Mouse (Mus musculus) hindlimb bud, embryonic 11.5 days (tissue): ENCODE results near the gene Ugt1a6b.

ENCODE experiments used
- DNase-seq: peaks from one replicate; pipeline ENCODE4 v3.0.0-alpha.2; 2012; ENCODE audit warnings: low read depth, low spot score; ENCODE audit errors: extremely low spot score

Gene Ugt1a6b

DNA sequence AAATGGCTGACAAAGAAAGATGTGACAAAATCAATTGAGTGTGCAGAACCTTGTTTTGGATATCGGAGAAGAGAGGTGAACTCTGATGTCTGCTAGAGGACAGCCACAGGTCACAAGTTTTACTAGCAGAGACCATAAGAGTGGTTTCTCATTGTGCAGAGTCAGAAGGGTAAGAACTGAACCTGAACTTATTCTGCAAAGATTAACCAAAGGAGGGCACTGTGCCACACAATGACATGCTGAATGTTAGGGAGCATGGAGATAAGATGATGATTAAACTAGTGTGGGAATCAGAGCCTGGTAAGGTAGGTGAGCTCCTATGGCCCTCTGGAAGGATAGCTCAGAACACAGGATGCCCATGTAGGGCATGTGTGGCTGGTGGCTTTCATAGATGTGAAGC lies 92.6 kb downstream of the Ugt1a6b start:
- no peak for DNase-seq

DNA sequence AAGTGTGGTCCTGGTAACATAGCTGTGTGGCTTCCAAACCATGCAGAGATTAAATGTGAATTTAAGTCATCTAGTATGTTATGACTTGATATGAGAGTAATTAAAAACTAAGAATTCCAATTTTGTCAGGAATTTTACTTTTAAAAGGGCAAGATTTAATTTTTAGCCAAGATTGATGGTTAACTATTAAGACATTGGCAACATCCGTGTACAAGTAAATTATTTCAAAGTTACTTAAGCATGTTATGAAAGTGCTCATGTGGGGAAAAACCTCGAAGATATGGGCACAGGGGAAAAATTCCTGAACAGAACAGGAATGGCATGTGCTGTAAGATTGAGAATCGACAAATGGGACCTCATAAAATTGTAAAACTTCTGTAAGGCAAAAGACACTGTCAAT lies 94.4 kb downstream of the Ugt1a6b start:
- no peak for DNase-seq

DNA sequence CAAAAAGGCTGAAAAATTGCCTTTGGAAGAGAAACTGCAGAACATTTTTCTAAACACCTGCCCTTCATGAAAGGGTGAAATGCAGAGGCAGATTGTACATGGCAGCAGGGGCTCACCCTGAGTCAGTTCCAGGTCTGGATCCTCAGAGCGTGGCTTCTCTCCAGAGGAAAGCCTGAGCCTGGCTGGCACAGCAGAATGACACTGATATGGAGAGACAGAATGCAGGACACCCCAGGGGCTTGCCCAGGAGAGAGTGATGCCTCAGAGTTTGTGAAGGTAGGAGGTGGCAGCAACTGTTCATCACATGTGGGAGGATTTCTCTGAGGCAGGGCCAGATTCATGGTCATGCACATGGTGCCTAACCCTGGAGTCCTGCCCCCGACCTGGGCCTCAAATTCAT lies 96.9 kb downstream of the Ugt1a6b start:
- DNase-seq: no peak

DNA sequence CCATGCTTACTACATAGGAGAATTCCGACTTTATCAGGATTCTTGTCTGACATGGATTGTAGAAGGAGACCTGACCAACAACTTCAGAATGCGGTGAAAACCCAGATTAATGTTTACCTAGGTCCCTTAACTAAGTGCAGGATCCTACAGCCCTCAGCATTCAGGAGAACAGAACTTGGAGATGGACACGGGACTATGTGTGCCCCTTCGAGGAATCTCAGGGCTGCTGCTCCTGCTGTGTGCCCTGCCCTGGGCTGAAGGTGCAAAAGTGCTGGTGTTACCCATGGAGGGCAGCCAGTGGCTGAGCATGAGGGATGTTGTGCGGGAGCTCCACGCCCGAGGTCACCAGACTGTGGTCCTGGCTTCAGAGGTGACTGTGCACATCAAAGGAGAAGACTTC lies 97.4 kb downstream of the Ugt1a6b start, which contains the start of gene Ugt1a2:
Gene Ugt1a2, plus strand, starts transcription at position 146 of the 400 bp plus-strand sequence.
- no peak for DNase-seq

DNA sequence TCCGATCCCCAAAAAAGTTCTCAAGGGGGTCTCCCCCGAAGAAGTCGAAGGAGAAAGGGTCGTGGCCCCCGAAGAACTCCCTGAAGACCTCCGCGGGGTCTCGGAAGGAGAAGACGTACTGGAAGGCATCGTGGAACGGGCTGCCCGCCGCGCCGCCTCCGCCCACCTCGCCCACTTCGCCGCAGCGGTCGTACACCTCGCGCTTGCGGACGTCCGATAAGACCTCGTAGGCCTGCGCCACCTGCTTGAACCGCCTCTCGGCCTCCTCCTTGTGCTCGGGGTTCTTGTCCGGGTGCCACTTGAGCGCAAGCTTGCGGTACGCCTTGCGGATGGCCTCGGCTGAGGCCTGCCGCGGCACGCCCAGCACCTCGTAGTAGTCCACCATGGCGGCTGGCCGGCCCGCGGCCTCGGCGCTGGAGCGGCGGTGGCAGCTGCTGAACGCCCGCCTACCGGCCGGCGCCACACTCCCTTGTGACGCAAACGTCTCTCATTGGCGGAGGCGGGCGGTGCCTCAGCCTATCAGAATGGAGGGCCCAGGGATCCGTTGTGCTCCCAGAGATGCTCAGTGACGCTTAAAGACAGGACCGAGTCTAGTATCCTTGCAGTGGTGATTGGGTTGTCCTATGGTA lies 102.4 kb downstream of the Ugt1a6b start, which contains the start of gene Dnajb3:
Gene Dnajb3, minus strand, starts transcription at position 489 of the 629 bp plus-strand sequence.
- peak; percentile 33 for DNase-seq

DNA sequence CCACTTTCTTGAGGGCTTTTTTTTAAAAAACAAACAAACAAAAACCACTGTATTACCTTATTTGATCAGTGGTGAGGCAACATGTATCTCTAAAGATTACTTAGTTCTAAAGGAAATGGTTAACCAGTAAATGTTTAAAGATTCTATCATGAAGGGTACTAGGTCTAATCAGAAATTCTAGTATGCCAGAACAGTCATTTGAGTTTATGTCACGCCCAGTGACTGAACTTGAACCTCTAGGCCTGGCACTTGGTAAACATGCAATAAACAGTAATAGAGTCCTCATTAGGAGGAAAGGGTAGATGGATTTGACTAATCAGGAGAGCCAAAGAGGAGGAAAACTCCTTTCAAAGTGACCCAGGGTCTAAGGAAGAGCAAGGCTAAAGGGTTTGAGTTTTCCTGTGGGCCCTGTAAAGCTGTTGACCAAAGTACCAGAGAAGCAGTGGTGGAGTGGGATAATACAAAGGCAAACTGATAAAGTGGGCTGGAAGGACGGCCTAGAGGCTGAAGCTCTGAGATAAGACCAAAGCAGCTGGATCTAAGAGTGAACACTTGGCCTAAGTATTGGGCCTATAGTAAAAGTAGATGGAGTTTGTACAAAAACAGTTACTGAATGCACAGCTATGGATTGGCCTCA lies 103.9 kb downstream of the Ugt1a6b start:
- DNase-seq: no peak

DNA sequence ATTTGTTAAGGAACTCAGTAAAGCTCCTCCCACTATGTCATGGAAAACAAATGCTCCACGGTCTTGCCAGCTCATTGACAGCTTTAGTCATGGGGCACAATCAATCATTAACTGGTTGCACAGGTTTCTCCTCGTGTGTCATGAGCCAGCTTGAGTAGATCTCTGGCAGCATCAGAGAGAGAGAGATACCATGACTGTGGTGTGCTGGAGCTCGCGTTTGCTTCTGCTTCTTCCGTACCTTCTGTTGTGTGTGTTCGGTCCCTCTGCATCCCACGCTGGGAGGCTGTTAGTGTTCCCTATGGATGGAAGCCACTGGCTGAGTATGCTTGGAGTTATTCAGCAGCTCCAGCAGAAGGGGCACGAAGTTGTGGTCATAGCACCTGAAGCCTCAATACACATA lies 108.8 kb downstream of the Ugt1a6b start, which contains the start of gene Ugt1a1:
Gene Ugt1a1, plus strand, starts transcription at position 148 of the 400 bp plus-strand sequence.
- DNase-seq: no peak

DNA sequence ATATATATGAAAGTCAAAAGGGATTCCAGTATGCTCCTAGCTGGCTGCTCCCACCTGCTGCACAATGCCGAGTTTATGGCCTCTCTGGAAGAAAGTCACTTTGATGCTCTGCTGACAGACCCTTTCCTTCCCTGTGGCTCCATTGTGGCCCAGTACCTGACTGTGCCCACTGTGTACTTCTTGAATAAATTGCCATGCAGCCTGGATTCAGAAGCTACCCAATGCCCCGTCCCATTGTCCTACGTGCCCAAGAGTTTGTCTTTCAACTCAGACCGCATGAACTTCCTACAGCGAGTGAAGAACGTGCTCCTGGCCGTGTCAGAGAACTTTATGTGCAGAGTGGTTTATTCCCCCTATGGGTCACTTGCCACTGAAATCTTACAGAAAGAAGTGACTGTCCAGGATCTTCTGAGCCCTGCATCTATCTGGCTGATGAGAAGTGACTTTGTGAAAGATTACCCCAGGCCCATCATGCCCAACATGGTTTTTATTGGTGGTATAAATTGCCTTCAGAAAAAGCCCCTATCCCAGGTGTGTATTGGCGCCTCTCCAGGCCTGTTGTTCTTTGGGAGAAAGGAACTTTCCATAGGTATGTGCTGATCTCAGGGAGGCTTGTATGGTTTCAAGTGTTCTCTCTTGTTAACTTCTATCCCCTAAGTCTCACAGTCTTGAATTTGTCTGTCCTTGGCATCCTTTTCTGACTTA lies 109.4 kb downstream of the Ugt1a6b start:
- DNase-seq: no peak

DNA sequence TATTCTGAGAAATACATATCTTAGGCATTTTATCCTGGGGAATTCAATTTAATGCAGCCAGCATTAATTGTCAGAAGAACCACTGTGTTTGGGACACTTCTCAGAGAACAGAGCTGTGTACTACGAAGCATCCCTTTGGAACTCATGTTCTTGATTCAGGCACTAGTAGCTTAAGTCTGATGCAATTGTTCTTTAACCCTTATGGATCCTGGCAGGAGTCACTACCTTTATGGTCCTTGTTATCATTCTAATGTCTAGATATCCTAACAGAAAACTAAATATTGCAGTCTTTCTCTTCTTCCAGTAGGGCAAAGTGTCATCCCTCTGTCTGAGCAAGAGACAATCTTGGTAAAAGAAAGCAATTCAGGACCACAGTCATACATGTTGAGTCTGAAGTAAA lies 110.0 kb downstream of the Ugt1a6b start:
- DNase-seq: no peak

DNA sequence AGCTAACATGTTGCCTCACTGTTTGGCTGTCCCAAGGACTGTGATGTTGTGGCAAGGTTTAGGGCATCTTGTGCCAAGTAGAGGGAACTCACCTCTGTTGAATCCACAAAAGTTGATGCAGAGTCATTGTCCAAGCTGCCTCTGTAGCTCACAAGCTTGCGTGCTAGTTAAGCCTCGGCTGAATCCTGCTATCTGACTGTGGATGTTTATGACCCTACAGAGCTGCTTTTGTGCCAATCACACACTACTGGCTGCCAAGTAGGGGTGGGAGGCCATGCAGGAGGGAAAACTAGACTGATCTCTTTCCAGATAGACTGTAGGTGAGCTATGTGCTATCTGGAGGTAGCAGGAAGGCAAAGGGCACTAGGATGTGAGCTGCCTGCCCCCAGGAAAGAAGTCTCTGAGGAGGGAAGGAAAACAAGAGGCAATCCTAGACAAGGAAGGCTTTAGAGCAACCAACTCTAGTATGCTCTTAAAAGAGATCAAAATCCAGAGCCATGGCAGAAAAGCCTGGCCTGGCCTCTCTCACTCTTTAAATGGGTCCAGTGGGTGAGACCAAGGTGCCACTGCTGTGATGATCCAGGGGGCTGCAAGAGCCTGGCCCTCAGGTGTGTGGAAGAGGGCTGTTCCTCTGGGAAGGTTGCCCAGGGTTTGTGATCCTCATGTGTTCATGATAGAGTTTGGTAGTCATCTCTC lies 110.9 kb downstream of the Ugt1a6b start:
- no peak for DNase-seq

DNA sequence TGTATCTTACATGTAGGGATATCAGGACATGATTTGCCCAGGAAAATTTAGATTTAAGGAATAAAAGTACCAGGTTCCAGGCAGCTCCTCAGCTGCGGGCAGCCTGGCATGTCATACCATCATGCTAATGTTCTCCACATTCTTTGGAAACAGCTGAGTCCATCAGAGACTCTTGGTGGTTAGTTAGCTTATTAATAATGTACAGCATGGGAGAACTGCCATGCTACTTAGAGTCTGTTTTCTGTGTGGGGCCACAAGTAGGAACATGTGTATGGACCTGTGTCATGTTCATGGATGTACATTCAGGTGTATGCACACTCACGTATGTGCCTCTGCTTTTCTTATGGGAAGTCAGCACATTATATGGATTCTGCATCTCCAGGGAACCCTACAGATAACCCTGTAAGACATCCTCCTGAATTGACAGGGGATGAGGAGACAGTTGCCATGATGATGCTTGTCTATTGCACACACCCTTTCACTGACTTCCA lies 111.5 kb downstream of the Ugt1a6b start:
- no peak for DNase-seq

DNA sequence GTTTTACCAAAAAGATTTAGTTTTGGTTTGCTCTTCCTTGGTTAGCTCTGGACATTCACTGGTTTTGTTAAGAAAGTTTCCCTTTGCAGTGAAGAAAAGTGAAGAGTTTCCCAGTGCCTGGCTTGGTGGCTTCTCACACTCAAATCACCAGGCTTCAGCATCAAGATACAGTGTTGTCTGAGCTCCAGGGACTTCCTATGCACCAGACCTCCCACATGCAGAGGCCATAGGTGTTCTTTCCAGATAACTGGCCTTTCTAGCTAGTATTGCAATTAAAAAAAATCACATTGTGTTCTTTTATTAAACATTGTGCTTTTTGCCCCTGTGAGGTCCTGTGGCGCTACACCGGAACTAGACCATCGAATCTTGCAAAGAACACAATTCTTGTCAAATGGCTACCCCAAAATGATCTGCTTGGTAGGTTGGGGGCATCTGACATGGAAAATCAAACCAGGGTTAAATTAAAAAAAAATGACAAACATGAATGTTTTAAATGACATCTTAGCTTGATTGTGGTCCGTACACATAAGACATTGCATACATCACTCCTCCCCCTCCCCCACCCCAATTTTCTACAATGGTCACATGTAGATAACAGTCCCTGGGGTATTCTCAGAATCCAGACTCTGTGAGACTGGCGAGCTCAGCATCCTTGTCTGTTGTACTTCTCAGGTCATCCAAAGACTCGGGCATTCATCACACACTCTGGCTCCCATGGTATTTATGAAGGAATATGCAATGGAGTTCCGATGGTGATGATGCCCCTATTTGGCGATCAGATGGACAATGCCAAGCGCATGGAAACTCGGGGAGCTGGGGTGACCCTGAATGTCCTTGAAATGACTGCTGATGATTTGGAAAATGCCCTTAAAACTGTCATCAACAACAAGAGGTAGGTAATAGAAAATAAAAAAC lies 112.7 kb downstream of the Ugt1a6b start:
- DNase-seq: no peak

DNA sequence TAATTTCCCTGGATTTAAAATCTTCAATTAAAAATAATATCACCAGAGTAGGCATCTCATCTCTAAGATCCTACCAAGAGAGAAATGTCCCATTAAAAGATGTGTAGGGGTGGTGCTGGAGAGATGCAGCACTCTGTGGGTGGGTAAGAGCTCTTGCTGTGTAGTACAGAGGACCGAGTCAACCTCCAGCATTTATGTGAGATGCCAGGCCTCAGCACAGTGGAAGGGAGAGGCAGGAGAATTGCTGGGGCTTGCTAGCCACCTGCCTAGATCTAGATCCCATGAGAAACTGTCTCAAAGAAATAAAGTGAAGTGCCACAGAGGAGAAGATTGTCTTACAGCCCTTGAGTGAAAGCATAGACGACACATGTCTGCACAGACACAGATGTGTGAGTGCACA lies 113.5 kb downstream of the Ugt1a6b start:
- no peak for DNase-seq

DNA sequence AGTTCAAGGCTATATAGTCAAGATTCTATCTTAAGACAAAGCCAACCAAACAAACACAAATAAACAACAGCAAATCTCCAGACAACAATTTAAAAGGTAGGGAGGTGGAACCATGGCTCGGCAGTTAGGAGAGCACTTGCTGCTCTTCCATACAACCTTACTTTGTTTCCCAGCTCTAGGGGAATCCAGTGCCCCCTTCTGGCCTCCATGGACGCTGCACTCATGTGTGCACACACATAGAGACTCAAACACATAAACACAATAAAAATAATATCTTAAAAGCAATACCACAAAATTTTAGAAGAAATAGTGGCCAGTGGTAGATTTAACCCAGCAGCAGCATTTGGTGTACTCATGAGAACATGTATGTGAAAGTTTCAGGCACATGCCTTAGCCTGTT lies 114.1 kb downstream of the Ugt1a6b start:
- DNase-seq: no peak

DNA sequence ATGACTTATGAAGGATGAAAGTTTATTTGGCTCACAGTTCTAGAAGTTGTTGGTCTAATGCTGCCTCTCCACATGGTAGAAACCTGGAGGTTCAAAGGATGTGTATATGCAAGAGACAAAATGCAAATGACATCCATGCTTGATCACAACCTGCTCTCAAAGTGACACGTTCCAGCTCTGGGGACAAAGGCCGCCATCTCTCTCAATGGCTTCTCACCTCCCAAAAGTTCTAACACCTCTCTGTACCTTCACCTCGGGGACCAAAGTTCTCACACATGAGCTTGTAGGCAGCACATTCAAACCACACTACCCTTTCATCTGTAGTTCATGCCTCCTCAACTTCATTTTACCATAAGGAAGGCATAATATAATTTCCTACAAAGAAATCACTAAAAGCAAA lies 114.5 kb downstream of the Ugt1a6b start:
- no peak for DNase-seq

DNA sequence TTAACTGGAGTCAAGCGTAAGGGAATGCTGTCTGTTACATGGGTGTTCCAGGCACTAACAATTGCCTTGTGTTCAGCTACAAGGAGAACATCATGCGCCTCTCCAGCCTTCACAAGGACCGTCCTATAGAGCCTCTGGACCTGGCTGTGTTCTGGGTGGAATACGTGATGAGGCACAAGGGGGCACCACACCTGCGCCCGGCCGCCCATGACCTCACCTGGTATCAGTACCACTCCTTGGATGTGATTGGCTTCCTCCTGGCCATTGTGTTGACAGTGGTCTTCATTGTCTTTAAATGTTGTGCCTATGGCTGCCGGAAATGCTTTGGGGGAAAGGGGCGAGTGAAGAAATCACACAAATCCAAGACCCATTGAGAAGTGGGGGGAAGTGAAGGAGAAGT lies 115.0 kb downstream of the Ugt1a6b start:
- no peak for DNase-seq

DNA sequence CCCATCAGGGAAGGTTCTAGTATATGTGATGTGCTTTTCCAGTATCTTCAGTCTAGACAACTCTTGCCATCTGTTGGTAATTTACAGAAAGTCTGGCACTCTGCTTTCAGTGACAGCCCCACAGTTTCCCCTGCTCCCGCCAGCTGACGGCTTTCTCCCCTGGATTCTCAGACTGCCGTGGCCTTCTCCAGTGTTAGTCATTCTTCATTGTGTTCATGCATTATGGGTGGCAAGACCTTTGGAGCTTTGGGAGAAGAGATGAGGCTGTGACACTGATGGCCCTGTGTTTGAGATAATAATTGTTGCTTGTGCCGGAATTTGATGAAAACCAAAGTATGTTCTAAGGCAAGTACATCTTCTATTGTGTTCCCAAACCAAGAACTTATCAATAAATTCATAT lies 115.5 kb downstream of the Ugt1a6b start:
- no peak for DNase-seq

DNA sequence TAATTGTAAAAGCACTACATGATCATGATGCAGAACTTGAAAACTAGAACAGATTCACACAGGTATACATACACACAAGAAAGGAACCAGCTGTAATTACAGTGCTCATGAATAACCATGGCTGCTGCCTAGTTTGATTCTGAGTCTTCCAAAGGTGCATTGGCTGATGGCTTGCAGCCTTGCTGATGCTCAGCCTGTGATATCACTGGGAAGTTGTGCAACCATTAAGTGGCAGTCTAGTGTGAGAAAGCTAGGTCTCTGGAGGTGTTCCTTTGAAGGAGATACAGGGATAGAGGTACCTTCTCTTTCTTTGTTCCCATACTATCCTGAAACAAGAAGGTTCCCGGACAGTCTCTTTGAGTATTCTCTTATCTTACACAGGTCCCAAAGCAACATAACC lies 116.0 kb downstream of the Ugt1a6b start:
- no peak for DNase-seq

DNA sequence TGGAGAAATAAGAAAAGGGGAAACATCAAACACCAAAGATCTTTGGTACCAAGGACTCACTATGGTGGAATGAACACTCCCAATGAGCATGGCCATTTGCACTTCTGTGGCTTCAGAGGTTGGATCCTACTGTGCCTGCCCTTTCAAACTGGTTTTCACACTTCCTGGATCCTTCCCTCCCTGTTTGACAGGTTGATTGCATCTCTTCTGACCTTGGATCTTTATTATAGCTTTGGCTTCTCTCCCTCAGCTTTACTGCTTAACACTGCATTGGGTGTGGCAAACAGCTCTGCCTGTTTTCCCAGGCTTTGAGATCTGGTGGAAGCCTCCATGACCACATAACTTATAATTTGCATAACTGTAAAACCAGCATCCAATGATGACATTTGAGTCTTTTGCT lies 117.3 kb downstream of the Ugt1a6b start:
- no peak for DNase-seq

DNA sequence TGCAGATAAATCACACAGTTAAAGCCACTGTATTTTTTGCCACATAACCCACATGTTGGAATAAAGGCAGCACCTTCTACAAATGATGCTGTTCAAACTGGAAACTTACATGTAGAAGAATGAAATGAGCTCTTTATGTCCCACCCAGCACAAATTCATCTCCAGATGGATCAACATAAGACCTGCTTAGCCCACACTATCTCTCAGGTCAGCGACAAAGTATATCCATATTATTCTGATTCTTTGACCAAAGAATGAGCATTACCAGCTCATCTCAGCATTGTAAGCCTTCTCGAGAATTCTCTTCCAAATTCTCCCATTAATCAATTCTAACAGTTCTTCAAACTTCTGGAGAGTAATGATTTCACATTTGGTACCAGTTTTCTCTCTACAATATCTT lies 119.2 kb downstream of the Ugt1a6b start:
- DNase-seq: no peak
